Mouse (Mus musculus) cortical plate, adult 2 months (tissue): ENCODE measurements around the gene Fryl.

Experiments used
- CTCF ChIP-seq: fragments of 200-500 bp; IDR thresholded peaks from 2 replicates; pipeline ENCODE4 v1.5.1; 2011; ENCODE audit warnings: mild to moderate bottlenecking, control low read depth, low read length; ENCODE audit not compliant: insufficient read depth; ENCODE audit errors: extremely low read depth
- POLR2A ChIP-seq: fragments of 200-500 bp; IDR thresholded peaks from 2 replicates; pipeline ENCODE4 v1.6.1; 2011; ENCODE audit warnings: mild to moderate bottlenecking, low read length, control low read depth; ENCODE audit not compliant: insufficient read depth; ENCODE audit errors: extremely low read depth

GRCm38 (mm10) chr5:72994928-72995327 lies 261.5 kb downstream of the Fryl start:
- TF ChIP-seq POLR2A (no peak), CTCF (no peak)
